Mouse (Mus musculus) embryonic facial prominence, embryonic 15.5 days (tissue): Measurements from ENCODE around the gene Pola1. TPM values are rescaled to one million over a fixed set of nuclear protein-coding genes. Genes with fewer than 3 reads are reported as not detected.

Experiments used
- ATAC-seq: fragments of 200-750 bp; cut with Nextera tagmentation; 2 replicates; pipeline ENCODE4 v1.8.0; 2017; ENCODE audit warnings: low read depth, moderate TSS enrichment; ENCODE audit not compliant: insufficient number of reproducible peaks, low FRiP score, low TSS enrichment
- H3K27ac ChIP-seq: fragments of 300-500 bp; sonication (generic); replicated peaks from 2 replicates; pipeline ENCODE4 v1.5.1; 2015; ENCODE audit warnings: mild to moderate bottlenecking, inconsistent platforms
- H3K27me3 ChIP-seq: fragments of 300-500 bp; sonication (generic); 2 replicates; pipeline ENCODE4 v1.6.1; 2015; ENCODE audit warnings: inconsistent platforms
- H3K36me3 ChIP-seq: fragments of 300-500 bp; sonication (generic); 2 replicates; pipeline ENCODE4 v1.6.1; 2015; ENCODE audit warnings: mild to moderate bottlenecking, inconsistent platforms
- H3K4me1 ChIP-seq: fragments of 300-500 bp; sonication (generic); 2 replicates; pipeline ENCODE4 v1.6.1; 2015; ENCODE audit warnings: inconsistent platforms
- H3K4me2 ChIP-seq: fragments of 300-500 bp; sonication (generic); replicated peaks from 2 replicates; pipeline ENCODE4 v1.6.1; 2015; ENCODE audit warnings: mild to moderate bottlenecking, inconsistent platforms
- H3K4me3 ChIP-seq: fragments of 300-500 bp; sonication (generic); replicated peaks from 2 replicates; pipeline ENCODE4 v1.5.1; 2015; ENCODE audit warnings: mild to moderate bottlenecking, inconsistent platforms
- H3K9ac ChIP-seq: fragments of 300-500 bp; sonication (generic); 2 replicates; pipeline ENCODE4 v1.6.1; 2015; ENCODE audit warnings: inconsistent platforms
- H3K9me3 ChIP-seq: fragments of 300-500 bp; sonication (generic); replicated peaks from 2 replicates; pipeline ENCODE4 v1.6.1; 2016; ENCODE audit warnings: inconsistent platforms
- WGBS: fragments of 180-500 bp; shearing (Covaris S2); methylation state at CpG from one replicate; pipeline ENCODE4 v1.1.7; 2015; 5-methylcytosine and 5-hydroxymethylcytosine counted together
- polyA plus RNA-seq: library from polyadenylated mRNA; unstranded; fragments of >200 nt; fragmentation: Nextera tagmentation; extraction: Ambion mirVana; gene quantifications from 2 replicates; pipeline ENCODE4 v1.2.1, GENCODE M21; 2015

The Pola1 gene
- polyA plus RNA-seq, 1 experiment from 2014 or later, result 15.6 TPM

DNA sequence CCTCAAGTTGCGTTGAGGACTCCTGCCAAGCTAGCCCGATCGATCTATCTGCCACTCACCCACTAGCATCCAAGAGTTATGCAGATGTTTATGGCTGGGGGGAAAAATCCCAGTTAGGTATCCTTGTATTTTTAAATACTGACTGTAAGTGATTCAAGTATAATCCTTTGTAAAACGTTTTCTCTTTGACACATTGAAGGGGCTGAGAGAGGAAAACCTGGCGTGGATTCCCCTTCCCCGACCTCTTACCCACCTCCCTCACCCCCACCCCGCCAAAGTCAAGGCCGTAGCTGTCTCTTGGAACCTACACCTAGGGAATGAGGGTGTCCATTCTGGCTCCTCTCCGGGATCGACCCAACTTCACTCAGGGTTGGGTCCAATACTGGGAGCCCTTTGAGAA is 346.9 kb downstream of the Pola1 start:
- no peak overlapping the region for H3K9ac ChIP-seq
- no peaks in the 10 kb centered on the region for H3K9me3 ChIP-seq
- no peak for ATAC-seq
- no peak overlapping the region for H3K27ac ChIP-seq
- peaks cover 15% of the 10 kb centered on the region; the same call in 1 of the 2 replicates for H3K4me1 ChIP-seq
- peaks cover 84% of the 10 kb centered on the region for H3K27me3 ChIP-seq
- no peaks in the 10 kb centered on the region for H3K36me3 ChIP-seq
- H3K4me2 ChIP-seq, result no peak overlapping the region
- WGBS, result 19% methylated on average over 10 of the region's 10 CpGs
- H3K4me3 ChIP-seq, result no peak overlapping the region

DNA sequence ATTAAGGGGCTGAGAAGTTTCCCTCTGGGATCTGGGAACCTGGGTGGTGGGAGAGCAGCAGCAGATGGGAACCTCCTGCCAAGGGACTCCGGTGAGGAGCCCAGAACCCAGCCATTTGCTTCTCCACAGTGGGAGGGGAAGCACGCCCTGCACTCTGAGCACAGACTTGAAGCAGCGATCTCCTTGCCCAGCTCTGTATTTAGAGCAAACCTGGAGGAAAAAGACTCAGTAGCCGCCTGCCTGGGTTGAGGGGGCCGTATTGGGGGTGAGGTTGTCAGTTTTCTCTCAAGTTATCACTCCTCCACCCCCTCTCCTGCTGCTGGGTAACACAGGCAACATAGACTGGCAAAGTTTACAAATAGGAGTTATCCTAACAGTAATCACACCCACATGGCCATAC is 350.2 kb downstream of the Pola1 start:
- no peak for ATAC-seq
- Histone ChIP-seq H3K4me1 (peaks cover 5% of the 10 kb centered on the region; the same call in 1 of the 2 replicates), H3K9ac (no peak overlapping the region), H3K27ac (no peak overlapping the region), H3K9me3 (no peaks in the 10 kb centered on the region), H3K27me3 (peaks cover 73% of the 10 kb centered on the region), H3K4me2 (peak overlapping the region; percentile 27), H3K36me3 (no peaks in the 10 kb centered on the region), H3K4me3 (peak overlapping the region; percentile 8; the same call in 1 of the 2 replicates)
- WGBS, result 16% methylated on average over 5 of the region's 5 CpGs

DNA sequence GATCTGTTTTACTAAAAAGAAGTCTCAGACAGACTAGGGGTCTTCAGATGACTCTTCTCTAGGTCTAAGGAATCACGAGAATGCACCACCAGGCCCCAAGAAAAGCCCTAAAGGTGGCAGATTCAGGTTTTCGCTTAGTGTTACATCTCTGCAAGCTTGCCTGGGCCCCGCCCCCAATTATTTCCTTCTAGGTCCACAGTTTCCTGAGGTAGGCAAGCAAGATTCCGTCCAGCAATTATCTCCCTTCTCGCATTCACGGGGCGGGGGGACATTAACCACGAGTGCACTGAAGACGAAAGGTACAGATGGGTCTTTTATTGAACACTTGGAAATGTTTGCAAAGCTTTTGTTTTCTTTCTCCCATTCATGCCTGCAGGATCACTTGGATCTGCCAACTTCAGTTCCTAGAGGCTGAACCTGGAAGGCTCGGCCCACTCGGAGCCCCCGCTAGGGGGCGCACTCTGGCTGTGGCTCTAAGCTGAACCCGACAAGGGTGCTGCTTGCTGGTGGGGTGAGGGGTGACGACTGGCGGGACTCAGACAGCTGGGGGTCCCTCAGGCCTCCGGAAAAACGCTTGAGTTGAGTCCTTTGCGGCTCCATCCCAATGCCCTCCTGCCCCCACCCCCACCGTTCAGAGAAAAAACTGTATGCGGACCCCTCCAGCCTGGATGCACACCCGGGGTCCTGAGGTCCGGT is 350.8 kb downstream of the Pola1 start:
- 18% methylated on average over 23 of the region's 23 CpGs for WGBS

DNA sequence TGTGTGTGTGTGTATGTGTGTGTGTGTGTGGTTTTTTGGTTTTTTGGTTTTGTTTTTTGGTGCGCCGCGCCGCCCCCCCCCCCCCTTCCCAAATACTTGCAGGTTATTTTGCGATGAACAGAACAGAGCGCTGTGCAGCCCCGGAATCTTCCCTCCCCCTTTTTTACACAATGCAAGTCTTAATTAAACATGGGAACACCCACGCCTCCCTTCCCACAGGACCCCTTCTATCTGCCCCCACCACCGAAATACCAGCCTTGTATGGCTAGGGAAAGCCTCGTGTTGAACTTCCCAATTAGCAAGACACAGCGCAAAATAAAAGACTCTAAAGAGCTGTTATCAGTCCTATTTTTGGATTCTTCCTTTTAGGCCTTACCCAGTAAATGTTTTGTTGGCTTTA is 352.0 kb downstream of the Pola1 start:
- Histone ChIP-seq H3K9ac (no peak overlapping the region), H3K27me3 (peaks cover 57% of the 10 kb centered on the region), H3K4me1 (peaks cover 5% of the 10 kb centered on the region; the same call in 1 of the 2 replicates), H3K4me2 (no peak overlapping the region), H3K36me3 (no peaks in the 10 kb centered on the region), H3K4me3 (no peak overlapping the region), H3K27ac (no peak overlapping the region), H3K9me3 (no peaks in the 10 kb centered on the region)
- ATAC-seq, result no peak
- 39% methylated on average over 7 of the region's 11 CpGs for WGBS

More for the DNA sequence above, 350.8 kb downstream of the Pola1 start:
- Histone ChIP-seq H3K36me3 (no peaks in the 10 kb centered on the region), H3K27me3 (peaks cover 69% of the 10 kb centered on the region), H3K27ac (no peak overlapping the region), H3K9ac (no peak overlapping the region), H3K9me3 (no peaks in the 10 kb centered on the region), H3K4me3 (peak overlapping the region; percentile 8; the same call in 1 of the 2 replicates), H3K4me2 (peak overlapping the region; percentile 27), H3K4me1 (peaks cover 5% of the 10 kb centered on the region; the same call in 1 of the 2 replicates)
- peak; percentile 19; the same call in 1 of the 2 replicates for ATAC-seq

DNA sequence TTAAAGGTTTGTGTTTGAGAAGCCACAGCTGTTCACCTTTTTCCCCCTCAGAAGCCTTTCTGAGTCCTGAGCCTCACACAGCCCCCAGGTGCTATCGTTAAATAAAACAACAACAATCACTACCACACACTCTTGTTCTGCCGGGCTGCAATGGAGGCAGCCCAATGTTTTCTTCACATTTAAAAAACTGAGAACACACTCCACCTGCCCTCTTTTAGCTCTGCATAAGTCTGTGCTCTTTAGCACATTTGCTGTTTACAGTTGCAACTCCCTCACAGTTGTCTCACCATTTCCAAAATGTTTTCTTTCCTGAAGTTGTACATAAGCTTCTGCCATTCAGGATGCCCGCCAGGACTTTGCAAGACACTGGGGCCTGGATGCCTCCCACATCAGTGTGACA is 356.3 kb downstream of the Pola1 start:
- Histone ChIP-seq H3K9ac (no peak overlapping the region), H3K4me3 (no peak overlapping the region), H3K27ac (no peak overlapping the region), H3K27me3 (peaks cover 22% of the 10 kb centered on the region), H3K4me1 (no peaks in the 10 kb centered on the region), H3K36me3 (no peaks in the 10 kb centered on the region), H3K9me3 (no peaks in the 10 kb centered on the region), H3K4me2 (no peak overlapping the region)
- whole genome bisulfite sequencing, result 35% methylated on average over 3 of the region's 3 CpGs
- ATAC-seq, result no peak

Other genes with a start within 250 kb of the Pola1 start
- 3.5 and 4.0 TPM in 2 replicates for gene Pcyt1b, start 22.7 kb upstream of the Pola1 start, polyA plus RNA-seq
- 58.6 and 62.2 TPM in 2 replicates for gene Pdk3, start 200.0 kb upstream of the Pola1 start, polyA plus RNA-seq